Mouse (Mus musculus) C2C12 (cell line): ENCODE results near the gene Gmnn. TPM values are rescaled to one million over a fixed set of nuclear protein-coding genes. Genes with fewer than 3 reads are reported as not detected.

ENCODE experiments used
- H3K27me3 ChIP-seq: one replicate; pipeline ENCODE4 v1.6.1; 2011; ENCODE audit not compliant: control insufficient read depth, insufficient read depth, insufficient read length
- H3K36me3 ChIP-seq: one replicate; pipeline ENCODE4 v1.6.1; 2011; ENCODE audit not compliant: control insufficient read depth, insufficient read depth
- H3K4me3 ChIP-seq: one replicate; pipeline ENCODE4 v1.5.1; 2011; ENCODE audit warnings: mild to moderate bottlenecking, control low read depth; ENCODE audit not compliant: poor library complexity, insufficient read depth, severe bottlenecking
- H3K79me2 ChIP-seq: one replicate; pipeline ENCODE4 v1.6.1; 2011; ENCODE audit not compliant: control insufficient read depth, insufficient read depth
- H3K79me3 ChIP-seq: one replicate; pipeline ENCODE4 v1.6.1; 2011; ENCODE audit warnings: low read depth, control low read depth
- H3ac ChIP-seq: one replicate; pipeline ENCODE3; 2011; ENCODE audit warnings: low read depth; ENCODE audit not compliant: control insufficient read depth, insufficient read length
- CEBPB ChIP-seq: IDR thresholded peaks from one replicate; pipeline ENCODE4 v1.6.1; 2011; ENCODE audit warnings: low read depth, mild to moderate bottlenecking, control low read depth, moderate library complexity
- CTCF ChIP-seq: IDR thresholded peaks from one replicate; pipeline ENCODE4 v1.5.1; 2011; ENCODE audit not compliant: control insufficient read depth, insufficient read depth, insufficient read length
- FOSL1 ChIP-seq: IDR thresholded peaks from one replicate; pipeline ENCODE4 v1.8.0; 2011; ENCODE audit warnings: mild to moderate bottlenecking, low read length; ENCODE audit not compliant: poor library complexity, insufficient read depth, severe bottlenecking
- MAX ChIP-seq: IDR thresholded peaks from one replicate; pipeline ENCODE4 v1.6.1; 2011; ENCODE audit warnings: mild to moderate bottlenecking, control low read depth
- MYOD1 ChIP-seq: IDR thresholded peaks from one replicate; pipeline ENCODE4 v1.6.1; 2011; ENCODE audit warnings: low read depth; ENCODE audit not compliant: control insufficient read depth, insufficient read length
- MYOG ChIP-seq: IDR thresholded peaks from one replicate; pipeline ENCODE4 v1.6.1; 2011; ENCODE audit not compliant: control insufficient read depth, insufficient read length; ENCODE audit errors: extremely low read depth
- USF1 ChIP-seq: IDR thresholded peaks from one replicate; pipeline ENCODE4 v1.6.1; 2011; ENCODE audit warnings: low read depth, mild to moderate bottlenecking, control low read depth, moderate library complexity
- polyA plus RNA-seq: library from polyadenylated mRNA; unstranded; fragments of >200 nt; fragmentation: generic; extraction: Trizol; gene quantifications from one replicate; pipeline ENCODE4 v1.2.1, GENCODE M21; 2012; ENCODE audit warnings: missing spikeins

The Gmnn gene
- polyA plus RNA-seq, 1 experiment, result 45.7 TPM

DNA sequence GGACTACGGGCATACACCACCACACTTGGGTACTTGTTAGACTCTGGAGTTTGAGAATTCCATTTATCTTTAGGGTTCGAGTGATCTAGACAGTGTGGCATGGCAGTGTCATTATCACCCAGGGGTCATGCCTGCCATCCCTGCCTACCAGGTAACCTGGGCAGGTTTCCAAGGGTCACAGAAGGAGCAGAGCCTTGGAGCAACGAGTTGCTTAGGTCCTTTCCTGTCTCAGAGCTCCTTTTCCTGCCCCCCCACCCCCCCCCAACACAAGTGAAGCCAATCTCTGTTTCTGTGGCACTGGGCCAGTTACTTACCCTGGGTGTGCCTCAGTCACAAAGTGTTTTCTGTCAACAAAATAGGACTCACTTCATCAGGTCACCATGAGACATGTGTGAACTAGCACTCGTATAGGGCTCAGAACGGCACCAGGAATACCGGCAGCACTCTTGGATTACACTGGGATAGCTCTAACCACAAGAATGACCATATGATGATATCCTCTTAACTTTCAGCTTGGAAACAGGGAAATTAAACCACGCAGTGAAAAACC is 49.1 kb downstream of the Gmnn start:
- H3K27me3 ChIP-seq, result no peaks in the 10 kb centered on the region
- no peaks in the 10 kb centered on the region for H3K79me2 ChIP-seq
- no peaks in the 10 kb centered on the region for H3K36me3 ChIP-seq
- H3K79me3 ChIP-seq, result no peaks in the 10 kb centered on the region
- no peak overlapping the region for H3ac ChIP-seq
- no peak overlapping the region for H3K4me3 ChIP-seq
- TF ChIP-seq MAX (no peak), CTCF (no peak), CEBPB (no peak), MYOD1 (no peak), FOSL1 (no peak), USF1 (no peak), MYOG (no peak)

DNA sequence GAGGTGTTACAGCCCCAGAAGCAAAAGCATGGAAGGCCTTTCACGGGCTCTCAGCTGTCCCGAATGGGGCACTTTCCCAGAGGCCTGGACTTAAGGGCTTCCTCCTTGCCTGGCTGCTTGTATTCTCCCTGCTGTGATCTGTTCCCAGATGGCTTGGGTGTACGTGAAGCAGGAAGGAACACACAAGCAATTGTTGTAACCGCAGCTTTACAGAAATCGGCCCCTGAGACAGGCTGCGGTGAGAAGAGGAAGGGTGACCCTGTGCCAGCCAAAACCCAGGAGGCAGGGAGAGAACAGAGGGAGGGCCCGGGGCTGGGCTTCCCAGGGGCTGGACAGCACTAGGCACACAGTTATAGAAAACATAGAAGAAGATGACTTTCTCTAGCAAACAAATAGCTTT is 50.8 kb downstream of the Gmnn start:
- Histone ChIP-seq H3K27me3 (no peaks in the 10 kb centered on the region), H3K79me2 (no peaks in the 10 kb centered on the region), H3ac (no peak overlapping the region), H3K79me3 (no peaks in the 10 kb centered on the region), H3K4me3 (no peak overlapping the region), H3K36me3 (no peaks in the 10 kb centered on the region)
- TF ChIP-seq MYOD1 (no peak), CTCF (no peak)

DNA sequence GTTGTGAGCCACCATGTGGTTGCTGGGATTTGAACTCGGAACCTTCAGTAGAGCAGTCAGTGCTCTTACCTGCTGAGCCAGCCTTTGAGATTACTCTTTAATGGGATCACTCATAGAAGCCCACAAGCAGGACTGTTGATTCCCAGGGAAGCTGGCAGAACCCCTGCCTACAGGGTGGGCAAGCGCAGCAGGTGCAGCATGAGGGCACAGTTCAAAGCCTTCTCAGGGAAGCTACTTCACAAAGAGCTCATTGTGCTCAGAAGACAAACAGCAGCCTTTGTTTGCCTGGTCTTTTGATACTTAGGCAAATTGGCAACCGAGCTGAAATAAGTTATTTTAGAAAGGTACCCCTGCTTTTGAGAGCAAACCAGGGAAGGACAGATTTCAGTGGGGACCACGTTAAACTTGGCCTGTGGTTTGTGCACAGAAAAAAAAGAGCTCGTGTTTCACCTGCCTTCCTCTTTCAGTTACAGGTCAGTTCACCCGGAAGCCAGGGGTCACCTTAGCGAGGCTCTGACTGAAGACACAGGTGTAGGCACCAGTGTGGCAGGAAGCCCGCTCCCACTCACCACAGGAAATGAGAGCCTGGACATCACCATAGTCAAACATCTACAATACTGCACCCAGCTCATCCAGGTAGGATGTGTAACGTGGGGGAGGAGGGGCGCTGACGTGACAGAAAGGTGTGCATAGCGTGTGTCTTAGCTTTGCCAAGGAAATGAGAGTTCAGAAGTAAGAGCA is 51.9 kb downstream of the Gmnn start:
- no peak for TF ChIP-seq FOSL1
- H3K4me3 ChIP-seq, result no peak overlapping the region
- H3K79me2 ChIP-seq, result no peaks in the 10 kb centered on the region
- no peaks in the 10 kb centered on the region for H3K36me3 ChIP-seq
- no peaks in the 10 kb centered on the region for H3K79me3 ChIP-seq
- no peak overlapping the region for H3ac ChIP-seq
- no peaks in the 10 kb centered on the region for H3K27me3 ChIP-seq

DNA sequence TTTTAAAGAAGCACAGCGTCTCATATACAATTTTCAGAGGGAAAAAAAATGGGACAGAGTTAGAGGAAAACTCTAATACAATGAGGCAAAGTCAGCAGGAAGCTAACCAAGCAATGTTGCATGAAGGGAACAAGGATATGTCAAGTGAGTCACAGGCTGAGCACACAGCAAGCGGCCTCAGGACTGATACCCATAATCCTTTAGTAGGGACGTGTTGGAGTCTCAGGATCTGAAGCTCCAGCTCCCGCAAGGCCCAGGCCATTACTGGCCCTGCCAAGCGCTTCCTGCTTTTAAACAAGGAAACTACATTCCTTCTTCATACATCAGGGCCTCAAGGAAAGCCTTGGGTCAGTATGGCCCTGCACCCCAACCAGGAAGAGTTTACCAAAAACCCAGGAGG is 59.6 kb downstream of the Gmnn start:
- no peaks in the 10 kb centered on the region for H3K79me3 ChIP-seq
- H3K27me3 ChIP-seq, result no peaks in the 10 kb centered on the region
- no peaks in the 10 kb centered on the region for H3K36me3 ChIP-seq
- H3ac ChIP-seq, result no peak overlapping the region
- no peaks in the 10 kb centered on the region for H3K79me2 ChIP-seq
- TF ChIP-seq MYOD1 (no peak), CTCF (no peak), FOSL1 (no peak), MYOG (no peak), USF1 (no peak), MAX (no peak), CEBPB (no peak)
- no peak overlapping the region for H3K4me3 ChIP-seq

Other genes starting within 250 kb of the Gmnn start
- 0.23 TPM for gene Ripor2, start 179.7 kb downstream of the Gmnn start, polyA plus RNA-seq
- not detected for gene Armh2, start 20.7 kb downstream of the Gmnn start, polyA plus RNA-seq
- 28.3 TPM for gene BC005537, start 39.7 kb upstream of the Gmnn start, polyA plus RNA-seq
- gene Acot13, start 69.6 kb upstream of the Gmnn start, polyA plus RNA-seq, result 44.4 TPM
- 10.5 TPM for gene Tdp2, start 69.8 kb upstream of the Gmnn start, polyA plus RNA-seq
- 0.02 TPM for gene D130043K22Rik, start 83.2 kb upstream of the Gmnn start, polyA plus RNA-seq
- 1.1 TPM for gene Aldh5a1, start 175.7 kb upstream of the Gmnn start, polyA plus RNA-seq
- gene Gpld1, start 181.2 kb upstream of the Gmnn start, polyA plus RNA-seq, result 0.02 TPM